Mouse (Mus musculus) heart, adult 2 months (tissue): ENCODE results near the gene Pten. TPM values are rescaled to one million over a fixed set of nuclear protein-coding genes. Genes with fewer than 3 reads are reported as not detected.

ENCODE experiments used
- DNase-seq, 2 experiments: peaks; one replicate each; pipeline ENCODE4 v3.0.0; 2021
- H3K27ac ChIP-seq: fragments of 200-600 bp; 2 replicates; pipeline ENCODE4 v1.8.1; 2022
- H3K27me3 ChIP-seq: fragments of 200-500 bp; 2 replicates; pipeline ENCODE4 v1.6.1; 2012; ENCODE audit warnings: mild to moderate bottlenecking, low read length, inconsistent platforms, mixed read lengths; ENCODE audit not compliant: control insufficient read depth, insufficient read depth
- H3K36me3 ChIP-seq: fragments of 200-500 bp; 2 replicates; pipeline ENCODE4 v1.6.1; 2012; ENCODE audit warnings: low read length, inconsistent platforms; ENCODE audit not compliant: control insufficient read depth, insufficient read depth
- H3K4me1 ChIP-seq: fragments of 200-500 bp; 2 replicates; pipeline ENCODE4 v1.6.1; 2011; ENCODE audit warnings: low read length; ENCODE audit not compliant: control insufficient read depth, insufficient read depth
- H3K4me3 ChIP-seq: fragments of 200-600 bp; 2 replicates; pipeline ENCODE4 v1.8.1; 2022
- H3K79me2 ChIP-seq: fragments of 200-500 bp; replicated peaks from 2 replicates; pipeline ENCODE4 v1.6.1; 2012; ENCODE audit warnings: mild to moderate bottlenecking, inconsistent platforms, low read length, moderate library complexity, mixed read lengths; ENCODE audit not compliant: control insufficient read depth, insufficient read depth
- H3K9ac ChIP-seq: fragments of 200-500 bp; 2 replicates; pipeline ENCODE4 v1.6.1; 2012; ENCODE audit warnings: low read depth, mild to moderate bottlenecking, control low read depth, inconsistent platforms, low read length, mixed read lengths
- CTCF ChIP-seq: fragments of 200-600 bp; IDR thresholded peaks from 2 replicates; pipeline ENCODE4 v1.8.1; 2022; ENCODE audit warnings: antibody characterized with exemption, mild to moderate bottlenecking, moderate library complexity
- EP300 ChIP-seq: fragments of 200-500 bp; IDR thresholded peaks from 2 replicates; pipeline ENCODE4 v1.6.1; 2011; ENCODE audit warnings: low read depth, low read length, control low read depth; ENCODE audit not compliant: insufficient read depth
- POLR2A ChIP-seq: fragments of 200-500 bp; IDR thresholded peaks from 2 replicates; pipeline ENCODE4 v1.6.1; 2011; ENCODE audit warnings: mild to moderate bottlenecking, low read depth, low read length, control low read depth; ENCODE audit not compliant: insufficient read depth
- WGBS: fragments of 180-500 bp; shearing (Covaris S2); methylation state at CpG from one replicate; pipeline ENCODE4 v1.1.7; 2018; 5-methylcytosine and 5-hydroxymethylcytosine counted together
- intact Hi-C: fragments of 180-260 bp; cut with DNase I; formaldehyde crosslinking; loops from one replicate; pipeline ENCODE4 v1.15.1; 2025
- polyA plus RNA-seq: library from polyadenylated mRNA; depleted of rRNA; stranded (reverse); fragments of >200 nt; gene quantifications from 2 replicates; pipeline ENCODE4 v1.2.3, GENCODE M21; 2012
- total RNA-seq, 2 experiments: library from RNA; stranded (reverse); gene quantifications; 2 replicates each; pipeline ENCODE4 v1.2.3; 2021

Gene Pten
- total and polyA plus RNA-seq, 3 experiments, result 9.6 to 67.9 (median 59.7) TPM

DNA sequence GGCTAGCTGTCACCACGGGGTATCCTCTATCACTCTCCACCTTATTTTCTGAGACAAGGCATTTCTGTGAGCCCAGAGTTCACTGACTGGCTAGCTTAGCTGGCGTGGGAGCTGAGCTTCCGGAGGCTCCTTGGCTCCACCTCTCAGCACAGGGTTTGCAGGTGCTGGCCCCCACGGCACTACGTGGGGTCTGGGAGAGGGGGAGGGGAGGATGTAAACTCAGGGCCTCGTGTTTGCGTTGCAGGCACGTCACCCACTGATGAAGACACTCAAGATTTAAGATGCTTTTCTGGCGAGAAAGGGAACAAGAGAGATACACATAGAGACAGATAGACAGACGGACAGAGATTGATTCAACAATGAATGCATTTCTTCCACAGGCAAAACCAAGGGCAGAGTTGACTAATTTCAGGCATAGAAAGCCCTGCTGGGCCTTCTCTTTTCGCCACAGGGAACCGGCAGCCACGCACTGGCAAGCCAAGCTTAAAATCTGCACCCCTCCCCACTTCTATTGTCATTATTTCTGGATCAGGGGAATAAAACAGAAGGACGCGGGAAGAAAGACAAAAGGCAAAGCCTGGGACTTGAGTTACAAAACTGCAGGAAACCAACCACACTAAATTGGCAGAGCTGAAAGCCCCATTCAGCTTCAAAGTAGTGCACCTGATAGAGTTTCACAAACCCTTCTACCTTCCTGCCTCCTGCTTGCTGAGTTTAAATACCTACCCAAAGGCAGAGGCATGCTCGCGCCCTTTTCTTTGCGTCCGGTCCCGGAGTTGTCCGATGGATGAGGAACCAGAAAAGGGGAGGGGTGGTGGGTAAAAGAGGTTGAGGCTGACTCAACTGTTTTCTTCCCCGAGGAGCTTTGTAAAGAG lies 30.6 kb upstream of the Pten start:
- Histone ChIP-seq H3K36me3 (no peaks in the 10 kb centered on the region), H3K4me3 (no peak overlapping the region), H3K9ac (no peak overlapping the region), H3K79me2 (no peaks in the 10 kb centered on the region), H3K27me3 (peaks cover 3% of the 10 kb centered on the region), H3K27ac (no peak overlapping the region), H3K4me1 (no peaks in the 10 kb centered on the region)
- whole genome bisulfite sequencing, result 13% methylated on average over 22 of the region's 22 CpGs
- TF ChIP-seq CTCF, result no peak
- no peak for TF ChIP-seq EP300
- TF ChIP-seq POLR2A, result no peak
- no peak for DNase-seq
- intact Hi-C loops, result no loop called here

DNA sequence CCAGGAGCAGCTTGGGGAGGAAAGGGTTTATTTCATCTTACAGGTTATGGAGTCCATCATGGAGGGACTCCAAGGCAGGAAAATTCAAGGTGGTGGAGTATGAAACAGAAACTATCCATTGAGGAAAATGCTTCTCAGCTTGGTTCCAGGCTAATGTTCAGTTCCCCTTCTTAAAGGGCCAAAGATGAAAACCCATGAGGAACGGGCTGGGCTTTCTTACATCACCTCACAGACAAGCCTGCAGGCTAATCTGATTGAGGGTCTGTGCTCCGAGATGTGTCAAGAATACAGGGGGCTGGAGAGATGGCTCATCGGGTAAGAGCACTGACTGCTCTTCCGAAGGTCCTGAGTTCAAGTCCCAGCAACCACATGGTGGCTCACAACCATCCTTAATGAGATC lies 27.5 kb upstream of the Pten start:
- Histone ChIP-seq H3K4me1 (no peaks in the 10 kb centered on the region), H3K4me3 (no peak overlapping the region), H3K27me3 (peaks cover 3% of the 10 kb centered on the region), H3K9ac (no peak overlapping the region), H3K36me3 (no peaks in the 10 kb centered on the region), H3K79me2 (no peaks in the 10 kb centered on the region), H3K27ac (no peak overlapping the region)
- DNase-seq, result no peak
- TF ChIP-seq EP300, result no peak
- TF ChIP-seq POLR2A, result no peak
- TF ChIP-seq CTCF, result no peak
- WGBS, result 70% methylated on average over 4 of the region's 4 CpGs
- intact Hi-C loops, result no loop called here

- H3K36me3 ChIP-seq, result no peaks in the 10 kb centered on the region
Observed at GRCm38 (mm10) chr19:32732922-32733321, 24.4 kb upstream of the Pten start.

DNA sequence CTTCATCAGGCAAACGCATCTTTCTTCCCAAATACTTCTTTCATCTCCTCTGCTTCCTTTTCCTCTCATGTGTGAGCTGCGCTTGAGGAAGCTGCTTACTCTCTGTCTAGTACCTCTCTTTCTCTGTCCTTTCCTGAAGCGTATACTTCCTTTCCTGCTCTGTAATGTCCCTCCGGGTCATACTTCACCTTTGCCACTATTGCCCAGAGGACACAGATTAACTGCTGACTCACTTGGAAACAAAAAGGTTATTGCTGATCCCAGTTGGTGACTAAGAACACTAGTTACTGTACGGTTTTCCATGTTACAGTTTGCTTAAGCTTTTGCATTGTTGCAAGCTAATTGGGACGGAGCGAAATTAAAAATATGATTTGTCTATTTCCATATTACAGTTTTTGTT lies 19.5 kb upstream of the Pten start:
- WGBS, result 74% methylated on average over 7 of the region's 7 CpGs
- no peak for DNase-seq
- intact Hi-C loops, result no loop called here

More at GRCm38 (mm10) chr19:32732922-32733321, 24.4 kb upstream of the Pten start:
- Histone ChIP-seq H3K27ac (no peak overlapping the region), H3K4me3 (no peak overlapping the region), H3K9ac (no peak overlapping the region), H3K27me3 (no peaks in the 10 kb centered on the region; the same call in 1 of the 2 replicates), H3K4me1 (no peaks in the 10 kb centered on the region), H3K79me2 (no peaks in the 10 kb centered on the region)
- TF ChIP-seq EP300 (no peak), POLR2A (no peak), CTCF (no peak)
- intact Hi-C loops, result no loop called here
- DNase-seq, result no peak

GRCm38 (mm10) chr19:32739686-32740085 lies 17.6 kb upstream of the Pten start, which contains the start of gene Atad1:
Gene Atad1 (minus strand): TSS chr19:32739786.
- TF ChIP-seq EP300 (no peak), POLR2A (no peak), CTCF (no peak)
- DNase-seq, result no peak
- H3K27ac ChIP-seq, result no peak within 1 kb of the TSS
- WGBS, result 88% methylated on average over 4 of the region's 4 CpGs
- no peak within 1 kb of the TSS for H3K4me3 ChIP-seq
- H3K4me1 ChIP-seq, result no peaks in the 10 kb centered on the region
- H3K36me3 ChIP-seq, result no peaks in the 10 kb centered on the region
- H3K27me3 ChIP-seq, result no peaks in the 10 kb centered on the region
- intact Hi-C loops, result no loop called here
- no peak within 1 kb of the TSS for H3K9ac ChIP-seq
- no peaks in the 10 kb centered on the region for H3K79me2 ChIP-seq

More for the DNA sequence above, 19.5 kb upstream of the Pten start:
- no peaks in the 10 kb centered on the region for H3K27me3 ChIP-seq
- no peaks in the 10 kb centered on the region for H3K4me1 ChIP-seq
- no peak overlapping the region for H3K27ac ChIP-seq
- no peak overlapping the region for H3K9ac ChIP-seq
- TF ChIP-seq POLR2A (no peak), CTCF (no peak), EP300 (no peak)
- H3K79me2 ChIP-seq, result no peaks in the 10 kb centered on the region
- no peaks in the 10 kb centered on the region for H3K36me3 ChIP-seq
- H3K4me3 ChIP-seq, result no peak overlapping the region

GRCm38 (mm10) chr19:32740641-32741345 lies 16.5 kb upstream of the Pten start:
- H3K9ac ChIP-seq, result no peak overlapping the region
- DNase-seq, result no peak
- H3K79me2 ChIP-seq, result no peaks in the 10 kb centered on the region
- H3K27ac ChIP-seq, result no peak overlapping the region
- H3K27me3 ChIP-seq, result no peaks in the 10 kb centered on the region
- intact Hi-C loops, result no loop called here
- WGBS, result 79% methylated on average over 4 of the region's 4 CpGs
- TF ChIP-seq EP300 (no peak), CTCF (no peak), POLR2A (no peak)
- no peaks in the 10 kb centered on the region for H3K4me1 ChIP-seq
- no peaks in the 10 kb centered on the region for H3K36me3 ChIP-seq
- no peak overlapping the region for H3K4me3 ChIP-seq
